Mouse (Mus musculus): ENCODE measurements around the gene Dbndd1. TPM values are rescaled to one million over a fixed set of nuclear protein-coding genes. Genes with fewer than 3 reads are reported as not detected.

Dbndd1 gene
- polyA plus RNA-seq, 1 experiment from 2014 or later: 0.87 TPM

DNA sequence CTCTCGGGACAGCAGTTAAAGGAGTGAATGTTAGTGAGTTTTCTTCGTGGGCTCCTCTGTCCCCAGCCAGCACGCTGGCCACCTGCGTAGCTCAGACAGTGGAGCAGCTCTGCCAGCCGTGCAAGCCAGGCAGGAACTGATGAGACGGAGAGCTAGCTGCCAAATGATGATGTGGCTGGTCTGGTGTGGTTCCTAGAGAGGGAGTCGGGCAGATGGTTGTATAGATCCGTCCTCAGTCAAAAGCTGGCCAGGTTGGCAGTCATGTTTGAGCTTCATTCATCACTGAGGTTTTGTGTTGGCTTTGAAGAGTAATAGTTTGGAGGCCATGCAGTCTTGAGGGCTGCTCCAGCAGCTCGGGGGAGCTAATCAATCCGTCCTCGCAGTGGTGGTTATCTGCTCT lies 16.3 kb downstream of the Dbndd1 start:
- Histone ChIP-seq H3K9me3 (ENCODE audit: control insufficient read depth) (no peaks in the 10 kb centered on the region), H3K4me3 (ENCODE audit: low read depth, low read length) (no peak overlapping the region), H3K4me1 (replicated peaks; ENCODE audit: control insufficient read depth, insufficient read depth, low read length) (no peaks in the 10 kb centered on the region), H3K9ac (ENCODE audit: low read depth, low read length) (no peak overlapping the region), H3K4me2 (replicated peaks; ENCODE audit: low read depth) (no peak overlapping the region), H3K27ac (ENCODE audit: low read depth, low read length) (no peak overlapping the region), H3K36me3 (ENCODE audit: control insufficient read depth, insufficient read depth) (peaks cover 93% of the 10 kb centered on the region), H3K27me3 (replicated peaks; ENCODE audit: control insufficient read depth, insufficient read depth, low read length) (no peaks in the 10 kb centered on the region)
- TF ChIP-seq CTCF (IDR thresholded peaks at IDR 0.05; ENCODE audit: low read depth): no peak
- WGBS: 87% methylated on average over 11 of the region's 11 CpGs
- ATAC-seq: no peak

- H3K27ac ChIP-seq (ENCODE audit: low read depth, low read length): no peak overlapping the region
- 78% methylated on average over 4 of the region's 4 CpGs for WGBS
- H3K27me3 ChIP-seq (replicated peaks; ENCODE audit: control insufficient read depth, insufficient read depth, low read length): no peaks in the 10 kb centered on the region
- no peak overlapping the region for H3K4me3 ChIP-seq (ENCODE audit: low read depth, low read length)
- no peak overlapping the region for H3K4me2 ChIP-seq (replicated peaks; ENCODE audit: low read depth)
- no peak overlapping the region for H3K9ac ChIP-seq (ENCODE audit: low read depth, low read length)
- peaks cover 93% of the 10 kb centered on the region for H3K36me3 ChIP-seq (ENCODE audit: control insufficient read depth, insufficient read depth)
- peak; percentile 38 for TF ChIP-seq CTCF (IDR thresholded peaks at IDR 0.05; ENCODE audit: low read depth)
- ATAC-seq: no peak
- no peaks in the 10 kb centered on the region for H3K9me3 ChIP-seq (ENCODE audit: control insufficient read depth)
- H3K4me1 ChIP-seq (replicated peaks; ENCODE audit: control insufficient read depth, insufficient read depth, low read length): no peaks in the 10 kb centered on the region
Observed at GRCm38 (mm10) chr8:123497699-123498098, 17.6 kb downstream of the Dbndd1 start.

DNA sequence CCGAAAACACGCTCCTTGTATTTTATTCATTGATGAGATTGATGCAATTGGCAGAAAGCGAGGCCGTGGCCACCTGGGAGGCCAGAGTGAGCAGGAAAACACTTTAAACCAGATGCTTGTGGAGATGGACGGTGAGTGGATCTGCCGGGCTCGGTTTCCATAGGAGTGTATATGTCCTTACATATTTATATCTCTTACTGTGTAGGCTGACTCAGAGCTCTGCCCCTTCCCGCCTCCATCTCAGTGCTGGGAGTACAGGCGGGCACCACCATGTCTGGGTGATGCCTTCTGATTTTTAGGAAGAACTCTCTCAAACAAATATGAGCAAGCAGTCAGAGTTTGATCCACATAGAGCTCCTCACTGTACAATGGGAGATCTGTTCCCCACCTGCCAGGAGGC lies 22.4 kb downstream of the Dbndd1 start:
- no peak overlapping the region for H3K9ac ChIP-seq (ENCODE audit: low read depth, low read length)
- H3K27me3 ChIP-seq (replicated peaks; ENCODE audit: control insufficient read depth, insufficient read depth, low read length): no peaks in the 10 kb centered on the region
- H3K4me1 ChIP-seq (replicated peaks; ENCODE audit: control insufficient read depth, insufficient read depth, low read length): no peaks in the 10 kb centered on the region
- H3K4me2 ChIP-seq (replicated peaks; ENCODE audit: low read depth): no peak overlapping the region
- no peak for ATAC-seq
- WGBS: 95% methylated on average over 9 of the region's 9 CpGs
- H3K27ac ChIP-seq (ENCODE audit: low read depth, low read length): no peak overlapping the region
- no peaks in the 10 kb centered on the region for H3K9me3 ChIP-seq (ENCODE audit: control insufficient read depth)
- TF ChIP-seq CTCF (IDR thresholded peaks at IDR 0.05; ENCODE audit: low read depth): no peak
- H3K4me3 ChIP-seq (ENCODE audit: low read depth, low read length): no peak overlapping the region
- H3K36me3 ChIP-seq (ENCODE audit: control insufficient read depth, insufficient read depth): peaks cover 92% of the 10 kb centered on the region

DNA sequence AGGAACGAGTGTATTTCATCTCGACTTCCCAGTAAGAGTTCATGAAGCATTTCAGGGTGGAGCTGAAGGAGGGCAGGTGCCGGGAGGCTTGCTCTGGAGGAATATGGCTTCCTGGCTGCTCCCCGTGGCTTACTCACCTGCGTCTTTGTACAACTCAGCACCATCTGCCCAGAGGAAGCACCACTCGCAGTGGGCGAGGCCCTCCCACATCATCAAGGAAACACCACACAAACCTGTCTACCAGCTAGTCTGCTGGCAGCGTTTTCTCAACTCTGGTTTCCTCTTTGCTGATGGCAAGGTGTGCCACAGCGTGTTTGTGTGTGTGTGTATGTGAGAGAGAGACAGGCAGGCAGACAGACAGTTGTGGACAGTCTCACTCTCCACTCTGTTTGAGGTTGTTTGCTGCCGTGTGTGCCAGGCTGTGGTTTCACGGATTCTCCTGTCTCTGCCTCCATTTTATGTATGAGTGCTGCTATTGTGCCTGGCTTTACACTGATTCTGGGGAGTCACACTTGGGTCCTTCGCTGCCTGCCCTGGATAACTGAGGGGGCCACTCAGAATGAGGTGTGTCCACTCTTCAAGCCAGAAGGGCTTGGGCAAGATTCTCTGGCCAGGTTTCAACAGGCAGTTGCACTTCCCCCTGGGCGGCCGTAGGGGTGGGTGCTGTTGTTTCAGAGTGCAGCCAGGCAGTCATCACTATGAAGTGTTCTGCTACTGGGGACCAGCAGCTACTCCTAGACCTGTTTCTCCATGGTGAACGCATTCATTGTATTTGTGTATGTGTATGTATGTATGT lies 23.8 kb downstream of the Dbndd1 start:
- no peak for ATAC-seq

GRCm38 (mm10) chr8:123482627-123483026 lies 32.6 kb downstream of the Dbndd1 start:
- 88% methylated on average over 7 of the region's 7 CpGs for WGBS
- TF ChIP-seq CTCF (IDR thresholded peaks at IDR 0.05; ENCODE audit: low read depth): peak; percentile 47
- no peak for ATAC-seq

More for the DNA sequence above, 23.8 kb downstream of the Dbndd1 start:
- 85% methylated on average over 15 of the region's 15 CpGs for WGBS
- Histone ChIP-seq H3K27ac (ENCODE audit: low read depth, low read length) (no peak overlapping the region), H3K9ac (ENCODE audit: low read depth, low read length) (no peak overlapping the region), H3K4me1 (replicated peaks; ENCODE audit: control insufficient read depth, insufficient read depth, low read length) (no peaks in the 10 kb centered on the region), H3K4me2 (replicated peaks; ENCODE audit: low read depth) (no peak overlapping the region), H3K27me3 (replicated peaks; ENCODE audit: control insufficient read depth, insufficient read depth, low read length) (no peaks in the 10 kb centered on the region), H3K9me3 (ENCODE audit: control insufficient read depth) (no peaks in the 10 kb centered on the region), H3K4me3 (ENCODE audit: low read depth, low read length) (no peak overlapping the region), H3K36me3 (ENCODE audit: control insufficient read depth, insufficient read depth) (peaks cover 94% of the 10 kb centered on the region)
- no peak for TF ChIP-seq CTCF (IDR thresholded peaks at IDR 0.05; ENCODE audit: low read depth)

GRCm38 (mm10) chr8:123478456-123479218 lies 36.6 kb downstream of the Dbndd1 start:
- peak overlapping the region; percentile 84 for H3K4me2 ChIP-seq (replicated peaks; ENCODE audit: low read depth)
- TF ChIP-seq CTCF (IDR thresholded peaks at IDR 0.05; ENCODE audit: low read depth): no peak
- H3K27me3 ChIP-seq (replicated peaks; ENCODE audit: control insufficient read depth, insufficient read depth, low read length): no peaks in the 10 kb centered on the region
- peaks cover 8% of the 10 kb centered on the region; the same call in 1 of the 2 replicates for H3K4me1 ChIP-seq (replicated peaks; ENCODE audit: control insufficient read depth, insufficient read depth, low read length)
- H3K36me3 ChIP-seq (ENCODE audit: control insufficient read depth, insufficient read depth): peaks cover 29% of the 10 kb centered on the region
- H3K4me3 ChIP-seq (ENCODE audit: low read depth, low read length): peak overlapping the region; percentile 89
- H3K9me3 ChIP-seq (ENCODE audit: control insufficient read depth): no peaks in the 10 kb centered on the region
- ATAC-seq: no peak
- 32% methylated on average over 16 of the region's 16 CpGs for WGBS
- H3K9ac ChIP-seq (ENCODE audit: low read depth, low read length): peak overlapping the region; percentile 81
- peak overlapping the region; percentile 84; the same call in 1 of the 2 replicates for H3K27ac ChIP-seq (ENCODE audit: low read depth, low read length)

More at GRCm38 (mm10) chr8:123482627-123483026, 32.6 kb downstream of the Dbndd1 start:
- peaks cover 8% of the 10 kb centered on the region; the same call in 1 of the 2 replicates for H3K4me1 ChIP-seq (replicated peaks; ENCODE audit: control insufficient read depth, insufficient read depth, low read length)
- no peaks in the 10 kb centered on the region for H3K9me3 ChIP-seq (ENCODE audit: control insufficient read depth)
- no peak overlapping the region for H3K4me2 ChIP-seq (replicated peaks; ENCODE audit: low read depth)
- peaks cover 67% of the 10 kb centered on the region for H3K36me3 ChIP-seq (ENCODE audit: control insufficient read depth, insufficient read depth)
- no peak overlapping the region for H3K27ac ChIP-seq (ENCODE audit: low read depth, low read length)
- H3K4me3 ChIP-seq (ENCODE audit: low read depth, low read length): no peak overlapping the region
- H3K27me3 ChIP-seq (replicated peaks; ENCODE audit: control insufficient read depth, insufficient read depth, low read length): no peaks in the 10 kb centered on the region
- H3K9ac ChIP-seq (ENCODE audit: low read depth, low read length): no peak overlapping the region
